Mouse (Mus musculus) liver, embryonic 14.5 days (tissue): ENCODE results near the gene Snx27. TPM values are rescaled to one million over a fixed set of nuclear protein-coding genes. Genes with fewer than 3 reads are reported as not detected.

Experiments used
- ATAC-seq: fragments of 200-750 bp; cut with Nextera tagmentation; 2 replicates; pipeline ENCODE4 v1.8.0; 2017; ENCODE audit warnings: moderate number of reproducible peaks, mild to moderate bottlenecking, moderate library complexity; ENCODE audit not compliant: insufficient read depth
- DNase-seq, 3 experiments: peaks; one replicate each; pipeline ENCODE4 v3.0.0-alpha.2; 2012 to 2013; ENCODE audit warnings: low read depth in 3 of 3, low spot score in 3 of 3
- H3K27ac ChIP-seq: fragments of 300-500 bp; sonication (generic); 2 replicates; pipeline ENCODE4 v1.5.1; 2014; ENCODE audit warnings: moderate library complexity, mild to moderate bottlenecking, control low read depth, inconsistent platforms
- H3K27me3 ChIP-seq: fragments of 300-500 bp; sonication (generic); 2 replicates; pipeline ENCODE4 v1.6.1; 2014; ENCODE audit warnings: mild to moderate bottlenecking, low read length, moderate library complexity; ENCODE audit not compliant: control insufficient read depth, insufficient read depth
- H3K36me3 ChIP-seq: fragments of 300-500 bp; sonication (generic); replicated peaks from 2 replicates; pipeline ENCODE4 v1.6.1; 2014; ENCODE audit warnings: low read depth; ENCODE audit not compliant: control insufficient read depth, insufficient read depth
- H3K4me1 ChIP-seq, 2 experiments: fragments of 200-500 bp in 1 of 2; fragments of 300-500 bp in 1 of 2; sonication (generic) in 1 of 2; replicated peaks; 2 replicates each; pipeline ENCODE4 v1.6.1; 2012 to 2014; ENCODE audit warnings: antibody characterized with exemption in 1 of 2, inconsistent platforms in 1 of 2, low read length in 1 of 2; ENCODE audit not compliant: control insufficient read depth in 2 of 2, insufficient read depth in 2 of 2
- H3K4me2 ChIP-seq: fragments of 300-500 bp; sonication (generic); 2 replicates; pipeline ENCODE4 v1.6.1; 2014; ENCODE audit warnings: low read depth, mild to moderate bottlenecking, control low read depth, moderate library complexity
- H3K4me3 ChIP-seq, 2 experiments: fragments of 200-500 bp in 1 of 2; fragments of 300-500 bp in 1 of 2; sonication (generic) in 1 of 2; 2 replicates each; pipeline ENCODE4 v1.5.1; 2012 to 2014; ENCODE audit warnings: low read depth in 2 of 2, low read length in 2 of 2, mild to moderate bottlenecking in 2 of 2, control low read depth in 1 of 2, inconsistent platforms in 1 of 2, moderate library complexity in 1 of 2; ENCODE audit not compliant: insufficient read depth in 1 of 2
- H3K9ac ChIP-seq: fragments of 300-500 bp; sonication (generic); replicated peaks from 2 replicates; pipeline ENCODE4 v1.6.1; 2014; ENCODE audit warnings: mild to moderate bottlenecking, control low read depth, moderate library complexity
- H3K9me3 ChIP-seq: fragments of 300-500 bp; sonication (generic); 2 replicates; pipeline ENCODE4 v1.6.1; 2016; ENCODE audit warnings: low read length, mixed read lengths; ENCODE audit not compliant: control insufficient read depth
- CTCF ChIP-seq: IDR thresholded peaks from 2 replicates; pipeline ENCODE4 v1.5.1; 2016; ENCODE audit warnings: antibody characterized with exemption, low read depth, control low read depth
- EP300 ChIP-seq: IDR thresholded peaks from 2 replicates; pipeline ENCODE4 v1.6.1; 2016; ENCODE audit warnings: antibody characterized with exemption, low read depth
- WGBS: fragments of 180-500 bp; shearing (Covaris S2); extraction: QIAGEN DNeasy Blood & Tissue Kit; methylation state at CpG from one replicate; pipeline ENCODE4 v1.1.7; 2014; ENCODE audit not compliant: insufficient replicate concordance; 5-methylcytosine and 5-hydroxymethylcytosine counted together
- polyA plus RNA-seq, 2 experiments: library from polyadenylated mRNA; depleted of rRNA in 1 of 2; stranded (reverse) in 1 of 2; unstranded in 1 of 2; fragments of >200 nt; fragmentation: Nextera tagmentation in 1 of 2; extraction: Ambion mirVana in 1 of 2; gene quantifications; 2 replicates each; pipeline versions ENCODE4 v1.2.1 to v1.2.3; 2012 to 2014

Snx27 gene
- polyA plus RNA-seq, 2 experiments, result 5.6 to 9.7 TPM

DNA sequence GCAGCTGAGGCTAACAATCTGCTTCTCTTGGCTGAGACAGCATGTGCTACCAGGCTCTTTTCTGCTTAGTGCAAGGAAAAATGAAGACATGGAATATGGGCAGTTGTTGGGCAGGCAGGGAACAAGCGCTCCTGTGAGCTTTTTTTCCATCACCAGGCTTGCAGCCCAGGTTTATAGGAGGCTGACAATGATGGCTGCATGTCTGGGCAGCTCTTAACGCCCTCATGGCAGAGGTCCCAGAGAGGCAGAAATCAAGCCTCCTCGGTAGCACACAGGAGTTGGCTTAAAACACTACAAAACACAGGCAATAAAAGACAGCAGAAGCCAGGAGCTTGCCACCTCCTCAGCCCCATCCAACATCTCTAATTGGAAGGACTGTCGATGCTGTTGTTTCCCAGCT, 28.8 kb upstream of the Snx27 start:
- H3K4me2 ChIP-seq, result no peak overlapping the region
- 51% methylated on average over 4 of the region's 4 CpGs for WGBS

GRCm38 (mm10) chr3:94610581-94610980, 28.1 kb upstream of the Snx27 start:
- TF ChIP-seq CTCF, result no peak
- TF ChIP-seq EP300, result no peak
- H3K9ac ChIP-seq, result no peak overlapping the region
- H3K27me3 ChIP-seq, result no peaks in the 10 kb centered on the region
- ATAC-seq, result no peak
- H3K4me1 ChIP-seq, result no peaks in the 10 kb centered on the region; a peak in 1 of 4 replicates
- 71% methylated on average over 2 of the region's 2 CpGs for WGBS
- no peak overlapping the region for H3K27ac ChIP-seq
- H3K4me2 ChIP-seq, result no peak overlapping the region
- DNase-seq, result no peak
- no peaks in the 10 kb centered on the region for H3K9me3 ChIP-seq
- no peak overlapping the region for H3K4me3 ChIP-seq
- H3K36me3 ChIP-seq, result no peaks in the 10 kb centered on the region

More for the DNA sequence above, 28.8 kb upstream of the Snx27 start:
- H3K36me3 ChIP-seq, result no peaks in the 10 kb centered on the region
- H3K9me3 ChIP-seq, result no peaks in the 10 kb centered on the region
- TF ChIP-seq CTCF (no peak), EP300 (no peak)
- ATAC-seq (no peak), DNase-seq (no peak)
- H3K4me3 ChIP-seq, result no peak overlapping the region
- no peak overlapping the region for H3K27ac ChIP-seq
- H3K4me1 ChIP-seq, result no peaks in the 10 kb centered on the region; a peak in 1 of 4 replicates
- no peaks in the 10 kb centered on the region for H3K27me3 ChIP-seq
- no peak overlapping the region for H3K9ac ChIP-seq

GRCm38 (mm10) chr3:94609621-94610020, 27.1 kb upstream of the Snx27 start:
- no peak for TF ChIP-seq CTCF
- no peak for TF ChIP-seq EP300
- no peak overlapping the region for H3K4me3 ChIP-seq
- DNase-seq, result no peak
- no peaks in the 10 kb centered on the region for H3K27me3 ChIP-seq
- H3K4me1 ChIP-seq, result no peaks in the 10 kb centered on the region; a peak in 1 of 4 replicates
- no peaks in the 10 kb centered on the region for H3K36me3 ChIP-seq
- H3K4me2 ChIP-seq, result no peak overlapping the region
- no peak overlapping the region for H3K9ac ChIP-seq
- H3K27ac ChIP-seq, result no peak overlapping the region
- no peaks in the 10 kb centered on the region for H3K9me3 ChIP-seq
- WGBS, result 31% methylated on average over 3 of the region's 3 CpGs
- no peak for ATAC-seq

- Histone ChIP-seq H3K9ac (no peak overlapping the region), H3K4me1 (0 out of 4 replicates have a peak, but pooled peaks cover 0 to 1% of the 10 kb centered on the region in 2 experiments), H3K9me3 (no peaks in the 10 kb centered on the region), H3K4me3 (no peak overlapping the region), H3K36me3 (no peaks in the 10 kb centered on the region), H3K4me2 (no peak overlapping the region), H3K27ac (no peak overlapping the region), H3K27me3 (no peaks in the 10 kb centered on the region)
- TF ChIP-seq CTCF (peak; percentile 82), EP300 (no peak)
- ATAC-seq, result no peak
- DNase-seq, result no peak
- 0% methylated on average over 4 of the region's 4 CpGs for WGBS
Observed at GRCm38 (mm10) chr3:94601959-94602358, 19.4 kb upstream of the Snx27 start.

GRCm38 (mm10) chr3:94597224-94597779, 14.8 kb upstream of the Snx27 start:
- DNase-seq (no peak), ATAC-seq (peak; percentile 37; the same call in 1 of the 2 replicates)
- Histone ChIP-seq H3K27me3 (no peaks in the 10 kb centered on the region), H3K9ac (no peak overlapping the region), H3K4me3 (no peak overlapping the region), H3K27ac (no peak overlapping the region), H3K4me1 (0 out of 4 replicates have a peak, but pooled peaks cover 0 to 1% of the 10 kb centered on the region in 2 experiments), H3K4me2 (no peak overlapping the region), H3K36me3 (no peaks in the 10 kb centered on the region), H3K9me3 (no peaks in the 10 kb centered on the region)
- 15% methylated on average over 3 of the region's 3 CpGs for WGBS
- TF ChIP-seq CTCF, result no peak
- no peak for TF ChIP-seq EP300
